Mouse (Mus musculus) adrenal gland, adult (tissue): ENCODE data around the gene Bbox1.

Experiments used
- DNase-seq, 2 experiments: peaks; one replicate each; pipeline ENCODE4 v3.0.0; 2022 to 2023; ENCODE audit warnings: low spot score in 1 of 2; ENCODE audit not compliant: inconsistent age in 2 of 2

Bbox1 gene

GRCm38 (mm10) chr2:110275424-110275823 is 38.9 kb downstream of the Bbox1 start:
- DNase-seq, result no peak

GRCm38 (mm10) chr2:110274160-110274559 is 40.2 kb downstream of the Bbox1 start:
- no peak for DNase-seq

- no peak for DNase-seq
Observed at GRCm38 (mm10) chr2:110269281-110269680, 45.1 kb downstream of the Bbox1 start.

- peak in 1 of 2 experiments; percentile 15 for DNase-seq
Observed at GRCm38 (mm10) chr2:110232252-110232651, 82.1 kb downstream of the Bbox1 start.

GRCm38 (mm10) chr2:110230753-110231152 is 83.6 kb downstream of the Bbox1 start:
- peak in 1 of 2 experiments; percentile 65 for DNase-seq

GRCm38 (mm10) chr2:110229143-110230087 is 84.9 kb downstream of the Bbox1 start:
- peak; percentile 41 to 90 for DNase-seq

GRCm38 (mm10) chr2:110226421-110226820 is 87.9 kb downstream of the Bbox1 start:
- peak in 1 of 2 experiments; percentile 76 for DNase-seq

GRCm38 (mm10) chr2:110225969-110226368 is 88.4 kb downstream of the Bbox1 start:
- DNase-seq, result peak in 1 of 2 experiments; percentile 19

GRCm38 (mm10) chr2:110222793-110223192 is 91.6 kb downstream of the Bbox1 start:
- no peak for DNase-seq

- DNase-seq, result no peak
Observed at GRCm38 (mm10) chr2:110220492-110220891, 93.9 kb downstream of the Bbox1 start.

GRCm38 (mm10) chr2:110215685-110216058 is 98.7 kb downstream of the Bbox1 start:
- DNase-seq, result no peak

- DNase-seq, result peak in 1 of 2 experiments; percentile 58
Observed at GRCm38 (mm10) chr2:110214991-110215684, 99.2 kb downstream of the Bbox1 start.

GRCm38 (mm10) chr2:110214278-110214677 is 100.1 kb downstream of the Bbox1 start:
- DNase-seq, result no peak
